Mouse (Mus musculus) large intestine, adult 2 months (tissue): ENCODE data around the gene Anapc15. TPM values are rescaled to one million over a fixed set of nuclear protein-coding genes. Genes with fewer than 3 reads are reported as not detected.
"Not testable (repeated sequence)": the region's sequence is repeated elsewhere in the genome, so short reads cannot be mapped to it uniquely, and the experiment has no call there.

Experiments used
- DNase-seq: peaks from one replicate; pipeline ENCODE4 v3.0.0-alpha.2; 2012; ENCODE audit warnings: low read depth, low spot score
- WGBS: fragments of 180-500 bp; shearing (Covaris S2); methylation state at CpG from one replicate; pipeline ENCODE4 v1.1.7; 2018; 5-methylcytosine and 5-hydroxymethylcytosine counted together
- polyA plus RNA-seq: library from polyadenylated mRNA; depleted of rRNA; stranded (reverse); fragments of >200 nt; gene quantifications from 2 replicates; pipeline ENCODE4 v1.2.3, GENCODE M21; 2012

The Anapc15 gene
- polyA plus RNA-seq, 1 experiment: 67.7 TPM

DNA sequence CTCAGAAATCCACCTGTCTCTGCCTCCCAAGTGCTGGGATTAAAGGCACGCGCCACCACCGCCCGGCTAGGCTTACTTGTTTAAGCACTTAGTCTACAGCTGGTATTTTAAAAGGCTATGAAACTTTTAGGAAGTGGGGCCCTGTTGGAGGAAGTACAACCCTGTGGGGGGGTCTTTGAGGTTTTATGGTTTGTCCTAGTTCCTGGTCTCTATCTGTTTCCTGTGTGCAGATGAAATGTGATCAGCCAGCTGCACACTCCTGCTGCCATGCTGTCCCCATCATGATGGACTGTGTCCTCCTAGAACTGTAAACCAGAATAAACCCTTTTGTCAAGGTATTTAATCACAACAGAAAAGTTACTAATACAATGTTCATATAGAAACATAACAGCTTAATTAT is 20.6 kb downstream of the Anapc15 start:
- no peak for DNase-seq
- 94% methylated on average over 4 of the region's 4 CpGs for WGBS

- WGBS: 84% methylated on average over 6 of the region's 6 CpGs
- no peak for DNase-seq
Observed at GRCm38 (mm10) chr7:101886274-101886673, 22.8 kb downstream of the Anapc15 start.

GRCm38 (mm10) chr7:101888460-101888859 is 24.9 kb downstream of the Anapc15 start:
- WGBS: 82% methylated on average over 4 of the region's 4 CpGs
- no peak for DNase-seq

- 30% methylated on average over 9 of the region's 9 CpGs for WGBS
- no peak for DNase-seq
Observed at GRCm38 (mm10) chr7:101895695-101896094, 32.2 kb downstream of the Anapc15 start.

- DNase-seq: peak; percentile 95
- WGBS: under 1% methylated on average over 57 of the region's 57 CpGs
Observed at GRCm38 (mm10) chr7:101896104-101897066, 32.9 kb downstream of the Anapc15 start.

DNA sequence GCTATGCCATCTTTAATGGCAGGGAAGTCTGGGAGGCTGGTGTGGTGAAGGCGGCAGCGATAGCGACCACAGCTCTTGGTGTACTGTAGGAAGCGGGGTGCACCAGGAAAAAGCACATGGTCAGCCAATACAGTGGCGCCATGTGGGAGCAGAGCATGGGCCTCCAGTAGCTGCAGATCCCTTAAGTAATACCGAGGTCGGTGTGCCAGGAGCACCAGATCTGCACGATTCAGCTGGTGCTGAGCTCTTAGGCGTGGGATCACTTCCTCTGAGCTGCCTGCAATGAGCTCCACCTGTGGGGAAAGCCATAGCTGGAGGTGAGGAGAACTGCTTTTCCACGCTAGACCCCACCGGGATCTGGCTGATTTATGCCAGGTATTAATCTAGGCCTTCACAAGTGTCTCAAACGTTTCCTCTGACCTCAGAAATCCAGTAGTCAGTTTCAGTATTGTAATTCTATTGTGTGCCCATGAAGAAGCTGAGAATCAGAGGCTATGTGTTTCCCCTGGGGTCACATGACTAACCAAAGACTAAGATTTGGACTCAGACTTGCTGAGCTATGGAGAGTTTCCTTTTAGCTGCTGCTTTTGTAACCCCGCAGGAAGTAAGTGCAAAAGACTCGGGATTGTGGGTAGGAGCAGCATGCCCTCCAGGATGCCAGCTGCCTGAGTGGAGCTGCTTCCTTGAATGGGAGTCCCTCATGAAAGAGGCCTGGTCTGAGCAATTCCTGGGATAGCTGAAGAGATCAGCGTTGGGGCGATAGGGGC is 37.0 kb downstream of the Anapc15 start:
- 89% methylated on average over 16 of the region's 16 CpGs for WGBS

GRCm38 (mm10) chr7:101901969-101902368 is 38.5 kb downstream of the Anapc15 start:
- WGBS: 92% methylated on average over 10 of the region's 10 CpGs

More for the DNA sequence above, 37.0 kb downstream of the Anapc15 start:
- no peak for DNase-seq

DNA sequence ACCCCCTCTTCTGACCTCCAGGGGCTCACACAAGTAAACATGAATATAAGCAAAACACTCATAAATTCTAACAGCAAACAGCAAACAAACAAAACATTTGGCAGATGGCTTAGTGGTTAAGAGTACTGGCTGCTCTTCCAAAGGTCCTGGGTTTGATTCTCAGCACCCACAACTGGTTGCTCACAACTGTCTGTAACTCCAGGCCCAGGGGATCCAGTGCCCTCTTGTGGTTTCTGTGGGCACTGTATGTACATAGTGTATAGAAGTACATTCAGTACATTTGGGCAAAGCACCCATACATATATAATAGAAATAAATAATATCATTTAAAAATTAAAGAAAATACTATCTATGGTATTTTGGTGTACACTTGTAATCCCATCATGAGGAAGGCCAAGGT is 39.3 kb downstream of the Anapc15 start:
- DNase-seq: no peak

More at GRCm38 (mm10) chr7:101901969-101902368, 38.5 kb downstream of the Anapc15 start:
- no peak for DNase-seq

- WGBS: under 1% methylated on average over 61 of the region's 61 CpGs
- peak; percentile 97 for DNase-seq
Observed at GRCm38 (mm10) chr7:101905561-101906286, 42.2 kb downstream of the Anapc15 start, which contains the start of gene Lamtor1. TSS of gene Lamtor1 (plus strand) at chr7:101905904.

DNA sequence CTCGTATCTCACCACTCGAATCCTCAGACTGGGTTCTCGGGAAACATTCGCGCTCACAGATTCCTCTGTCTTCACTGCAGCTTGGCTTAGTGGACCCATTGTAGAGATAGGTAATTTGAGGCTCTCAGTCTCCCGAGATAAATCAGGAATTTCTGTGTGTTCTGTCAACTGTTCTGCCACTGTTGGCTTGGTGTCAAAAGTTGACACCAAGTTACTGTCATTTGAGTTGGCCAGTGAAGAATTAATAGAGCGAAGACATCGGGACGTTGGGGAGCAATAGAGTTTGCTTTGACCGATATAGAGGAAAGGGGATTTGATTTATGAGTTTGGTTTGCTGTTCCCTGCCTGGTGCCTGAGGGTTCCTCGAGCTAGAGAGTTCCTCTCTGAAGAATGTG is 42.8 kb downstream of the Anapc15 start, which contains the start of gene Tomt:
Gene Tomt, minus strand, starts transcription at position 73 of the 395 bp plus-strand sequence.
- under 1% methylated on average over 11 of the region's 11 CpGs for WGBS
- no peak for DNase-seq

- DNase-seq: no peak
- WGBS: 27% methylated on average over 8 of the region's 8 CpGs
Observed at GRCm38 (mm10) chr7:101906696-101907095, 43.2 kb downstream of the Anapc15 start.

GRCm38 (mm10) chr7:101908367-101908766 is 44.9 kb downstream of the Anapc15 start:
- DNase-seq: no peak
- WGBS: 21% methylated on average over 4 of the region's 4 CpGs

GRCm38 (mm10) chr7:101910138-101910537 is 46.6 kb downstream of the Anapc15 start:
- DNase-seq: no peak
- 66% methylated on average over 4 of the region's 4 CpGs for WGBS

- no peak for DNase-seq
- WGBS: 74% methylated on average over 3 of the region's 3 CpGs
Observed at GRCm38 (mm10) chr7:101911982-101912381, 48.5 kb downstream of the Anapc15 start.

DNA sequence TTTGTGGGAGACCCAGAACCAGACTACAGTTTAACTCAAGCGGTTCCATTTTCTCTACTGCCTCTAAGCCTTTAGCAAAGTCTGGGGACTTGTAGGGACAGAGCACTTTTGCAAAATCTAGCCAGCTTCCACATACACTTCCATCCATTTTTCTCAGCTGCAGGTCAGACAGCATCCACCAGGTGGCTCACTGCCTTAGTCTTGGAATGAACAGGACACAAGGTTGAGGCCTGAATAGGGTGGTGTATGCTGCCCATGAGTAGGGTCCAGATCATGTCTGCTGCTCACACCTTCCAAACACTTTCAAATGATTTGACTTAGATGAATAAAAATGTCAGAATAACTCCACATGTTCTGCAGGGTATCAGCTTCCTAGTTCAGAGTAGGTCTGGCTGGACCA is 54.6 kb downstream of the Anapc15 start:
- 17% methylated on average over 1 of the region's 1 CpGs for WGBS
- no peak for DNase-seq

- DNase-seq: not testable (repeated sequence)
Observed at GRCm38 (mm10) chr7:101925892-101926291, 62.4 kb downstream of the Anapc15 start.

DNA sequence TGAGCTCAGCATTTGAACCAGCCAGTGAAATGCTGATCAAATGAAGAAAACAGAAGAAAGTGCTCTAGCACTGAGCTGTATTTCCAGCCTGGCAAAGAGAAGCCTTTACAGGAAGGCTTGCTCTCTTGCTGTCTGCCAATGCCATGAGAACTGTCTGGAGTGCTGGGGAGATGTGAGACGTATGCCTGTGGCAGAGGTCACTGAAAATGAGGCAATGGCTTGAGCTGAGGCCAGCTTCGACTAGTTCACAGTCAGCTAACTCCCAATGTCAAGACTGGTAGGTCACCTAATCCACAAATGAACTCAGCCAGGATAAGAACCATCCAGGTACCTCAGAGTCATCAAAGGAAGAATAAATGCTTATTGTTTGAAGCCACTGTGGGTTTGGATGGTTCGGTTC is 64.6 kb downstream of the Anapc15 start:
- WGBS: 67% methylated on average over 3 of the region's 3 CpGs
- no peak for DNase-seq

GRCm38 (mm10) chr7:101932551-101932950 is 69.0 kb downstream of the Anapc15 start:
- peak; percentile 72 for DNase-seq
- WGBS: 37% methylated on average over 1 of the region's 1 CpGs

GRCm38 (mm10) chr7:101933300-101933699 is 69.8 kb downstream of the Anapc15 start:
- under 1% methylated on average over 15 of the region's 15 CpGs for WGBS

More at GRCm38 (mm10) chr7:101933300-101933699, 69.8 kb downstream of the Anapc15 start:
- no peak for DNase-seq
